Mouse (Mus musculus): ENCODE measurements around the gene Fhod1. TPM values are rescaled to one million over a fixed set of nuclear protein-coding genes. Genes with fewer than 3 reads are reported as not detected.

Fhod1 gene
- polyA plus RNA-seq, 1 experiment from 2014 or later: 3.4 TPM

- Histone ChIP-seq H3K27me3 (ENCODE audit: control insufficient read depth, insufficient read depth, low read length) (no peaks in the 10 kb centered on the region), H3K27ac (replicated peaks; ENCODE audit: low read depth, low read length) (no peak overlapping the region), H3K4me3 (ENCODE audit: low read depth, low read length) (peak overlapping the region; percentile 2; the same call in 1 of the 2 replicates), H3K4me1 (ENCODE audit: control insufficient read depth, insufficient read depth, low read length) (0 out of 2 replicates have a peak, but pooled peaks cover 4% of the 10 kb centered on the region), H3K9me3 (ENCODE audit: control insufficient read depth, low read length) (no peaks in the 10 kb centered on the region), H3K9ac (ENCODE audit: low read length) (no peak overlapping the region), H3K4me2 (ENCODE audit: low read depth, severe bottlenecking) (peak overlapping the region; percentile 36), H3K36me3 (ENCODE audit: control insufficient read depth, insufficient read depth, low read length) (no peaks in the 10 kb centered on the region)
- peak; percentile 71 for DNase-seq (ENCODE audit: low spot score)
- WGBS: 29% methylated on average over 33 of the region's 33 CpGs
- 0 out of 2 replicates have a peak, but pooled peaks have one; percentile 27 for ATAC-seq (ENCODE audit: insufficient number of reproducible peaks, low FRiP score, low TSS enrichment, low read depth)
These were observed 26.8 kb upstream of the Fhod1 start for GRCm38 (mm10) chr8:105374513-105374966.

GRCm38 (mm10) chr8:105373032-105373431, 25.3 kb upstream of the Fhod1 start, which contains the start of gene Plekhg4:
Gene Plekhg4 (plus strand): TSS chr8:105373274.
- ATAC-seq (ENCODE audit: insufficient number of reproducible peaks, low FRiP score, low TSS enrichment, low read depth): no peak
- Histone ChIP-seq H3K4me3 (ENCODE audit: low read depth, low read length) (no peak within 1 kb of the TSS), H3K4me2 (ENCODE audit: low read depth, severe bottlenecking) (peak within 1 kb of the TSS; percentile 36; the same call in 1 of the 2 replicates), H3K36me3 (ENCODE audit: control insufficient read depth, insufficient read depth, low read length) (no peaks in the 10 kb centered on the region), H3K9ac (ENCODE audit: low read length) (no peak within 1 kb of the TSS), H3K4me1 (ENCODE audit: control insufficient read depth, insufficient read depth, low read length) (0 out of 2 replicates have a peak, but pooled peaks cover 4% of the 10 kb centered on the region), H3K27me3 (ENCODE audit: control insufficient read depth, insufficient read depth, low read length) (no peaks in the 10 kb centered on the region), H3K9me3 (ENCODE audit: control insufficient read depth, low read length) (no peaks in the 10 kb centered on the region), H3K27ac (replicated peaks; ENCODE audit: low read depth, low read length) (no peak within 1 kb of the TSS)
- DNase-seq (ENCODE audit: low spot score): no peak
- WGBS: 56% methylated on average over 2 of the region's 2 CpGs

- DNase-seq (ENCODE audit: low spot score) (no peak), ATAC-seq (ENCODE audit: insufficient number of reproducible peaks, low FRiP score, low TSS enrichment, low read depth) (no peak)
- Histone ChIP-seq H3K4me1 (ENCODE audit: control insufficient read depth, insufficient read depth, low read length) (0 out of 2 replicates have a peak, but pooled peaks cover 4% of the 10 kb centered on the region), H3K4me2 (ENCODE audit: low read depth, severe bottlenecking) (no peak overlapping the region), H3K27ac (replicated peaks; ENCODE audit: low read depth, low read length) (no peak overlapping the region), H3K9me3 (ENCODE audit: control insufficient read depth, low read length) (no peaks in the 10 kb centered on the region), H3K4me3 (ENCODE audit: low read depth, low read length) (no peak overlapping the region), H3K36me3 (ENCODE audit: control insufficient read depth, insufficient read depth, low read length) (no peaks in the 10 kb centered on the region), H3K9ac (ENCODE audit: low read length) (no peak overlapping the region), H3K27me3 (ENCODE audit: control insufficient read depth, insufficient read depth, low read length) (no peaks in the 10 kb centered on the region)
- WGBS: 80% methylated on average over 9 of the region's 9 CpGs
These were observed 24.7 kb upstream of the Fhod1 start for GRCm38 (mm10) chr8:105372473-105372872.

- Histone ChIP-seq H3K27ac (replicated peaks; ENCODE audit: low read depth, low read length) (no peak overlapping the region), H3K9me3 (ENCODE audit: control insufficient read depth, low read length) (no peaks in the 10 kb centered on the region), H3K9ac (ENCODE audit: low read length) (no peak overlapping the region), H3K27me3 (ENCODE audit: control insufficient read depth, insufficient read depth, low read length) (no peaks in the 10 kb centered on the region), H3K36me3 (ENCODE audit: control insufficient read depth, insufficient read depth, low read length) (0 out of 2 replicates have a peak, but pooled peaks cover 3% of the 10 kb centered on the region), H3K4me3 (ENCODE audit: low read depth, low read length) (no peak overlapping the region), H3K4me1 (ENCODE audit: control insufficient read depth, insufficient read depth, low read length) (no peaks in the 10 kb centered on the region), H3K4me2 (ENCODE audit: low read depth, severe bottlenecking) (no peak overlapping the region)
- WGBS: 58% methylated on average over 2 of the region's 2 CpGs
- no peak for ATAC-seq (ENCODE audit: insufficient number of reproducible peaks, low FRiP score, low TSS enrichment, low read depth)
- no peak for DNase-seq (ENCODE audit: low spot score)
These were observed 19.4 kb upstream of the Fhod1 start for GRCm38 (mm10) chr8:105367107-105367506.

- Histone ChIP-seq H3K4me3 (ENCODE audit: low read depth, low read length) (no peak overlapping the region), H3K36me3 (ENCODE audit: control insufficient read depth, insufficient read depth, low read length) (0 out of 2 replicates have a peak, but pooled peaks cover 3% of the 10 kb centered on the region), H3K9me3 (ENCODE audit: control insufficient read depth, low read length) (no peaks in the 10 kb centered on the region), H3K9ac (ENCODE audit: low read length) (no peak overlapping the region), H3K4me2 (ENCODE audit: low read depth, severe bottlenecking) (no peak overlapping the region), H3K27ac (replicated peaks; ENCODE audit: low read depth, low read length) (no peak overlapping the region), H3K4me1 (ENCODE audit: control insufficient read depth, insufficient read depth, low read length) (peaks cover 2% of the 10 kb centered on the region; the same call in 1 of the 2 replicates), H3K27me3 (ENCODE audit: control insufficient read depth, insufficient read depth, low read length) (no peaks in the 10 kb centered on the region)
- WGBS: 88% methylated on average over 12 of the region's 12 CpGs
- DNase-seq (ENCODE audit: low spot score) (no peak), ATAC-seq (ENCODE audit: insufficient number of reproducible peaks, low FRiP score, low TSS enrichment, low read depth) (no peak)
These were observed 14.3 kb upstream of the Fhod1 start for GRCm38 (mm10) chr8:105361751-105362702.

- H3K4me1 ChIP-seq (ENCODE audit: control insufficient read depth, insufficient read depth, low read length): peaks cover 9% of the 10 kb centered on the region
- H3K4me2 ChIP-seq (ENCODE audit: low read depth, severe bottlenecking): no peak overlapping the region
- H3K27me3 ChIP-seq (ENCODE audit: control insufficient read depth, insufficient read depth, low read length): no peaks in the 10 kb centered on the region
- H3K9ac ChIP-seq (ENCODE audit: low read length): no peak overlapping the region
- no peak overlapping the region for H3K27ac ChIP-seq (replicated peaks; ENCODE audit: low read depth, low read length)
- ATAC-seq (ENCODE audit: insufficient number of reproducible peaks, low FRiP score, low TSS enrichment, low read depth) (no peak), DNase-seq (ENCODE audit: low spot score) (no peak)
- H3K4me3 ChIP-seq (ENCODE audit: low read depth, low read length): no peak overlapping the region
- peaks cover 6% of the 10 kb centered on the region; the same call in 1 of the 2 replicates for H3K36me3 ChIP-seq (ENCODE audit: control insufficient read depth, insufficient read depth, low read length)
- WGBS: 55% methylated on average over 4 of the region's 4 CpGs
- no peaks in the 10 kb centered on the region for H3K9me3 ChIP-seq (ENCODE audit: control insufficient read depth, low read length)
These were observed 11.9 kb upstream of the Fhod1 start for GRCm38 (mm10) chr8:105359646-105360045.

- Histone ChIP-seq H3K27me3 (ENCODE audit: control insufficient read depth, insufficient read depth, low read length) (no peaks in the 10 kb centered on the region), H3K9me3 (ENCODE audit: control insufficient read depth, low read length) (no peaks in the 10 kb centered on the region), H3K27ac (replicated peaks; ENCODE audit: low read depth, low read length) (no peak overlapping the region), H3K36me3 (ENCODE audit: control insufficient read depth, insufficient read depth, low read length) (peaks cover 6% of the 10 kb centered on the region; the same call in 1 of the 2 replicates), H3K9ac (ENCODE audit: low read length) (no peak overlapping the region), H3K4me2 (ENCODE audit: low read depth, severe bottlenecking) (no peak overlapping the region), H3K4me1 (ENCODE audit: control insufficient read depth, insufficient read depth, low read length) (peaks cover 10% of the 10 kb centered on the region), H3K4me3 (ENCODE audit: low read depth, low read length) (no peak overlapping the region)
- ATAC-seq (ENCODE audit: insufficient number of reproducible peaks, low FRiP score, low TSS enrichment, low read depth) (0 out of 2 replicates have a peak, but pooled peaks have one; percentile 18), DNase-seq (ENCODE audit: low spot score) (no peak)
- 70% methylated on average over 15 of the region's 15 CpGs for WGBS
These were observed 11.5 kb upstream of the Fhod1 start for GRCm38 (mm10) chr8:105359208-105359607.

GRCm38 (mm10) chr8:105356681-105357080, 8.9 kb upstream of the Fhod1 start:
- Histone ChIP-seq H3K4me3 (ENCODE audit: low read depth, low read length) (no peak overlapping the region), H3K9ac (ENCODE audit: low read length) (no peak overlapping the region), H3K27me3 (ENCODE audit: control insufficient read depth, insufficient read depth, low read length) (no peaks in the 10 kb centered on the region), H3K27ac (replicated peaks; ENCODE audit: low read depth, low read length) (no peak overlapping the region), H3K4me1 (ENCODE audit: control insufficient read depth, insufficient read depth, low read length) (peaks cover 10% of the 10 kb centered on the region), H3K36me3 (ENCODE audit: control insufficient read depth, insufficient read depth, low read length) (peaks cover 3% of the 10 kb centered on the region; the same call in 1 of the 2 replicates), H3K4me2 (ENCODE audit: low read depth, severe bottlenecking) (no peak overlapping the region), H3K9me3 (ENCODE audit: control insufficient read depth, low read length) (no peaks in the 10 kb centered on the region)
- no peak for DNase-seq (ENCODE audit: low spot score)
- 85% methylated on average over 14 of the region's 14 CpGs for WGBS
- no peak for ATAC-seq (ENCODE audit: insufficient number of reproducible peaks, low FRiP score, low TSS enrichment, low read depth)
